Mouse (Mus musculus) cerebellum, postnatal 25 days (tissue): Measurements from ENCODE around the gene Tprn.

ENCODE experiments used
- DNase-seq, 2 experiments: peaks; one replicate each; pipeline ENCODE4 v3.0.0; 2021; ENCODE audit warnings: mixed read lengths in 2 of 2

Tprn gene

DNA sequence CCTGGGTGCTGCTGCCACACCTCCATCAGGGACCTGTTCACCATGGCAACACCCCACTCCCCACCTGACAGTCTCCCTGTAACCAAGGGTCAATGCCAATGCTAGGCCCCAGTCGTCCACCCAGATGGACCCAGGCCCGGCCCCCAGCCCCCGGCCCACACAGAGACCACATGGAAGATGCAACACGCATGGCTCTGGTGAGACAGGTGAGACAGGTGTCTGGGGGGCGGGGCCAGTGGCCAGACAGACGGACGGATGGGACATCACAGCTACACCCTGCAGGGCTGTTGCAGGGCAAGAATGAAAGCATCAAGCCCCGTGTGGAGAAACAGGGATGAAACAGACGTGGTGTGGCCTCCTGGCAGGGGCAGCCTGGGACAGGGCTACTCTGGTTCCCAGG lies 31.3 kb downstream of the Tprn start:
- peak; percentile 38 to 59 for DNase-seq

DNA sequence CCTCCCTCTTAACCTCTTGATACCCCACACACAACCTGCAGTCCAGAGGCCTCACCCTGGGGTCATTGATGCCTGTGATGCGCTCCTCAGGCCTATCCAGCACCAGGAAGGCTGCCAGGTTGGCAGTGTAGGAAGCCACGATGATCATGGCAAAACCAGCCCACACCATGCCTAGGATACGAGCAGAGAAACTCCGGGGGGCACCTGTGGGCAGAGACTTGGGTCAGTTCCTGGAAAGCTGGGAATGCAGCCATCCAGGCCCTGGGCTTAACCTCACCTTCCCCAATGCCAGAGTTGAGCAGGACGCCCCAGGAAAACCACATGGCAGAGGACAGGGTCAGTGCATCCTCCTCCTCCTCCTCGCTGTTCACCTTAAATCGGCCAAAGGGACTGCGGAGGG lies 34.7 kb downstream of the Tprn start:
- DNase-seq: peak; percentile 51 to 66

DNA sequence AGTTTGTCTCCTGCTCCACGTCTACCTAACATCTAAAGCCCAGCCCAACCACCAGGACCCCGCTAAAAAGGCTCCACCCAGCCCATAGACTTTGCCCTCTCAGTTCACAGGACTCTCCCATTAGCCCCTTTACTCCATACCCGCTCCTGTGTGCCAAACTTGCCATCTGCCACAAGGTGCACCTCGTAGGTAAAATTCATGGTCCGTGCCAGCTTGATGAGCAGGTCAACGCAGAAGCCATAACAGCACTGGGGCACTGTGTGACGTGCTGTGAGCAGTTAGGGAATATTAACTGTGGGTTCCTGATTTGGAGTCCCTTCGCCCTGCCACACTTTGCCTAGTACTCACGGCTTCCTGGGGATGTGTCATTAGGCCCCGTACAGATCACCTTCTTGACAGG lies 35.6 kb downstream of the Tprn start:
- DNase-seq: peak; percentile 66 to 73

DNA sequence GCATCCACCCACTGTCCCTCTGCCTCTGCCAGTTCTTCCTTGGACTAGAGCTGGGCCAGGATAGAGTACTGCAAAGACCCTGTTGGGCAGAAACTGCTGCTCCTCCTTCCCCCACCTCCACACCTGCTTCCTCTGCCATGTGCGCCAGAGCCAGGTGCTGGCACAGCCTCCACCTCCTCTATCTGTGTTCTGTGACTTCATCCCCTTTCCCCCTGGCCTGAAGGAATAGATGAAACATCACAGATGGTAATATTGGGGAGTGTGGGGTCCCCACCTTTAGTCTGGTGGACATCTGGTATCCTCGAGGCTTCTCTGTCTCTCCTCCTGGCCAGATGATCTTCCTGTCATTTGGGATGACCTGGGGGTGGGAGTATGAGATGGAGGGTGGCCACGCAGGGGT lies 41.0 kb downstream of the Tprn start:
- no peak for DNase-seq

DNA sequence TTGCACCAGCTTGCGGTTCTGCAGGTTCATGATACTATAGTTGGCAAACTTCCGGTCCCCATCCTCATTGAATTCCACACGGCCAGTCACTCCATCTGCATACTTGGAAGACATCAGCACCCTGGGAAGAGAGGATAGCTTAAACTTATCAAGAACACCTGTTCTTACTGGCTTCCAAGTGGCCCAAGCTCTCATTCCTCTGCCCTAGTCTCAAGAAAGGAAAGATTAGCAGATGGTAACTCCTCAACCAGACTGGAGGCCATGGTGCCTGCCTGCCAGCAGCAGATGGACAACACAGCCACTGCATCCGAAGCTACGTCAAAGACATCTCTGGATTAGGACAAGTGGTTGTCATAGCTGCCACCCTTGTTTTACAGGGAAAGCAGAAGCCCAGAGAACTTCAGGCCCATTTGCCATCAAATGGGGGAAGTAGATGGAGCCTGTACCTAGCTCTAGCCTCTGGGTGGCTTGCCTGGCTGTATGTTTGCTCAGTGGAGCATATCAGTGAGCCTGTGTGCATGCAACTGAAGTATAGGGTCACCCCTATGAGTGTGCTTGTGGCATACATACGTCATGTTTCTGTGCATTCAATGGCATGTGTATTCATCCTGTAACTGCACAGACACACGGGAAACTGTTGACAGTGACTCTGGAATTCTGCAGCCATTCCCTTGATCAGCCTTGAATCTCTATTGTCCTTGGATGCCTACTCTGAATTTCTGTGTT lies 41.7 kb downstream of the Tprn start:
- peak; percentile 77 to 81 for DNase-seq

DNA sequence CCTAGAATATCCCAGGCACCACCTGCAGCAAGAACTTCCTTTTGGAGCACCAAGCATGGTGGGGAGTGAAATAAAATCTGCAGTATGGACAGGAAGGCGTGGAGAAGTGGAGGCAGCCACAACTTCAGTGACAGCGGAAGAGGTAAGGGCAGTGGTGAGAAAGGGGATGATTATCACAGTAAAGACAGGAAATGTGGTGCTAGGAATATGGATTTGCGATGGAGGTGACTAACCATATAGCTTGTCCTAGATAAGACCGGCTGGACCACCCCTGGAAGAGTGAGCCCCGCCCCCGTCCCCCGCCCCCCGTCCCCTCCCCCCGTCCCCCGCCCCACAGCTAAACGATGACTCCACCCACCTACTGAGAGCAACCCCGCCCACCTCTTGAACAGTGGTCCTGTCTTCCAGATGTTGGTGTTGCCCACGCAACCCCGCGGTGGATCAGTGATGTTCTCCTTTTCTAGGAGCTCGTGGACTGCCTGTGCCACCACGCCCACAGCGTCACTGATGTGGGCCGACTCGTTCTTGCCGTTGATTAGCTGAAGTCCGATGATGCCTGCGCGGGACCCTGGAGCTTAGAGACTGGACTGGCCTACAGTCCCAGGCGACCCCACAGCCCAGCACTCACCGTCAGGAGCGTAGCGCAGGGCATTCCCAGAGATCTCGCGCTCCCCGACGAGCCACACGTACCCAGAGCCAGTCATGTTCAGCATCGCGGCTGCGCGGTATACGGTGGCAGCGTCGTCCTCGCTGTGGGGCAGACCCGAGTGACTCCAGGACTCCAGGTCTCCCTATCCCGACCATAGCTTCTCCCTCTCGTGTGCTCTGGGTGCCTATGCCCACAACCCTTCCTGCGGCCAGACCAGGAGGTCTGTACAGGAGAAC lies 42.5 kb downstream of the Tprn start:
- peak in 1 of 2 experiments; percentile 51 for DNase-seq

DNA sequence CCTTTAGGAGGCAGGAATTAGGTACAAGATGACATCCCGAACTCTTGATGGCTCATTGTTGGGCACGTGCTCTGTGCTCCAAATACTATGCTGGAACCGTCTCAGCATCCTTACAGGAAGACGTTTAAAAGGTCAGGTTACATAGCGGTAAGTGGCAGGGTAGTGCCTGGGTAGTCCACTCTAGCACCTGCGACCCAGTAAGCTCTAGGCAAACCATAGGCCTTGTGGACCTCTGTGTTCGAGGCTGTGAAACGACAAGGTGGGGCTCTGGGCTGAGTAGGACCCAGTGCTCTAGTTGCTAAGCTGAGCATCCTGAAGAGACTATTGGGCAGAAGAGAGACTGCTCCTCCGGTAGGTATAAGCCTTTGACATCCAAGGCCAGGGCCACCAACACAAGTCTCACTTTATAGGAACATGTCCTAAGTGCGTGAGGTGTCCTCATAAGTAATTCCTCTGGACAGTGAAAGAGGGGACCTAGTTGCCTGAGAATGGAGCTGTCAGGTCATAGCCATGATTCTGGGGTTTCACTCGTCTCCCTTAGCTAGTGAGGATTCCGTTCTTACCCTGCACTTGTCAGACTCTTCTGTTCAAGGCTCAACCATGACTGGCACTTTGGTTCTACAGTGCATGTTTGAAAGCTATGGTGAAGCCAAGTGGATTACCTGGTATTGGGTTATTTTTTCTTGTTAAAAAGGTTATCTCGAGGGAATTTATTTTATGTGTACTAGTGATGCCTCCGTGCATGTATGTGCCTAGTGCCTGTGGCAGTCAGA lies 43.4 kb downstream of the Tprn start:
- peak in 1 of 2 experiments; percentile 38 for DNase-seq

DNA sequence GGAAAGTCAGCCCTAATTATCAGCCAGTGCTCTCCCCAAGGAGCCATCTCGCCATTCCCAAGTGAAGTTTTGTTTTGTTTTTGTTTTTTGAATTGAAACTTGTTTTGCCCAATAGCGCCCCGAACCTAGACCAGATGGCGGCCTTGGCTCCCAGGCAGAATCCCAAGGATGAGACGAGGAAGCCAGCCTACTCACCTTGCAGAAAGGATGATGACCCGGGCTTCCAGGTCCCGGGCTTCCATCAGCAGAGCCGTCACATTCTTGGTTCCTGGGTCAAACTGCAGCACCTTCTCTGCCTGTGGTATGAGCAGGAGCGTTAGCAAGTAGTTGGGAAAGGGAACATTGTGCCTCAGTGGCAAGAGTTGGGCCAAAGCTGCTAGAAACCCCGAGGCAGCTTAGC lies 47.8 kb downstream of the Tprn start:
- DNase-seq: peak; percentile 63 to 64

DNA sequence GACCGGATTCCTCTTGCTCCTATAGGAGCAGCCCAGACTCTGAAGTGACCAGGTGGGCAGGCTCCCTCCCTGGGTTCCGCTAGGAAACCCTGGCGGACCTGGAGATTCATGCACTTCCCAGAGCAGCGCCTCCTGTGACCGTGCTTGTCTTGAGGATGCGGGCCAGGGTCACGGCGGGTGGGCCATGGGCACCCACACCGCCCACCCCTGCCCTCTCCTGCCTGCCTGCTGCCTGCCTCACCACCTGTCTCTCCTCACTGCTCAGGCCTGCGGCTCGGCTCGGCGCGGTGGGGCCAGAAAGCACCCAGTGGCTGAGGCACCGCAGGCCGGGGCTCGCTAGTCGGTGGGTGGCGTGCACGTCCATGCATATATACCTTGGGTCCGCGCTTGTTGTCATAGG lies 48.6 kb downstream of the Tprn start:
- DNase-seq: peak; percentile 61 to 67

DNA sequence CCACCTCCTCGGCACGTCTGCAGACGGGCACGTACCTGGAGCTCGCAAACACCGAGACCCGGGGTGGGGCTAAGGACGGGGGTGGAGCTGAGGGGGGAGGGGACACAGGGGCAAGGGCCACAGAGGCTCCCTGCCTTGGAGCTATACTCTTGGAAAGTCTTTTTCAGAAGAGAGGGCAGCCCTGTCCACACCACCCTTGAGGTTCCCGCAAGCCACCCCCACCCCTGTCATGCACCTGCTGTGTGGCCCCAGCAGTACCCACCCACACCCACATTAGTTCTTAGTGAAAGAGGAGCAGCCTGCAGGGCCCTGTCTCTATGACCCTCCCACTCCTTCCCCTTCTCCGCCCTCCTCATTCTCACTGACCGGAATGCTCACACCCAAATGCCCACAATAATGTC lies 49.1 kb downstream of the Tprn start:
- DNase-seq: no peak

DNA sequence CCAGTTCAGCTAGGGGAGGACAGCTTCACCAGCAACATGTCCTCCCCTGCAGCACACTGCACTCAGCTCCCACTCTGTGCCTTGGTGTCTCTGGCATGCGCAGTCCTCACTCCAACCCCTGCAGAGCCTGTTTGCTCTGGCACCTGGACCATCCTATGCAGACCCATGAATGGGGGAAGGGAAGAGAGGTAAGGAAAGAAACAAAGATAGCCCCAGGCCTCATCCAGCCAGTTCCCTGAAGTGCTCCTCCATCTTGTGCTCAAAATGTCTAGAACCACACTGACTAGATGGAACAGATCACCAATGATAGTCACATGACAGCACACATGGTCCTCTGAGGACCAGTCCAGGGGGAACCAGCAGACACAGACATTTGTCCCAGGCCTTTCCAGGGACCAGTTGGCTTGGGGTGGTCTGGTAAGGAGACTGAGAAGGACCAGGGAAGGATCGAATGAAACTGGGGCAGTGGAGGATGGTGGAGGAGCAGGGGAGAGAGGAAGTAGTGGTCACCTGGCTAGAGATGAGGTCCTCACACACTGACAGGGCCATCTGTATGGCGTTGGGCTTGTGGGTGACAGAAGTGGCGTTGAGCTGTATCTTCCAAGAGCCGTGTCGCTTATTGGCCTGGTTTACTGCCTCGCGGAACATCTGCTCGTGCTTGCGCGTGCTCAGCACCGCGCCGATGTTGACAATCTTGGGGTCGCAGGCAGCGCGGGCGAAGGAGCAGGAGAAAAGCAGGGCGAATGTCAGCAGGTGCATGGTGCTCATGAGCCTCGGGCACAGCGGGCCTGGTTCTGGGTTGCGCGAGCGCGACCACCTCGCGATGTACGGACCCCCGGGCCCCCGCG lies 55.9 kb downstream of the Tprn start:
- DNase-seq: peak; percentile 73 to 78

DNA sequence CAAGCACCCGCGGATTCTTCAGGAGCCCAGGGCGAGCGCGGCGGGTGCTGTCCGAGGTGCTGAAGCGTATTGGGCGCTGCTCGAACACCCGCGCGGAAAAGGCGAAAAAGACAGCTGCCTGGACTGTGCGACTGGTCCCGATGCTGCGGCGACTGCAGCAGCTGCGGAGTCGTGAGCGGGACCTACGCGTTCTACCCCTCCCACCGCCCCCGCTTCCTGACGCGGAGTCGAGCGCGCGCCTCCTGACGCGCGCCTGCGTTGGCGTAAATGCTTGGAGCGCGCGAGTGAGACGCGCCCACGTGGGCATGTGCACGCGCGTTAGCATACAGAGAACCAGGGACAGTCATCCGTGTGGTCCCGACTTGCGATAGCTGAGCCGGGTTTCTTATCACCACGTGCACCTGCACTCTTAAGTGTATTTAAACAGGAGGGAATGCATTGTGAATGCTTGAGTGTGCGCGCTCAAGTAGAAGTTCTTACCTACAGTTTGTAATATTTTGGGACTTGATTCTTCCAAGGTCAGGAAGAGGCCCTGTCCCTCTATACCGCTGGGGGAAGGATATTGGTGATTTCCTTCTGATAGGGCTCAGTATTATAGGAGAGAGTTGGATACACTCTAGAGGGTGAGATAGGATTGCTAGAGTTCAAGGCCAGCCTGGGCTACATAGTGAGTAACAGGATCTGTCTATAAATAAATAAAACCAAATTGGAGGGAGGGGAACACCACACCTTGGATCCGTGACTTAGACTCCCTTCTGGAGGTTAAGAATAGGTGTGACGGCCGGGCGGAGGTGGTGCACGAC lies 56.8 kb downstream of the Tprn start, which contains the start of gene Grin1:
Gene Grin1, minus strand, starts transcription at position 217 of the 803 bp plus-strand sequence.
- peak; percentile 92 to 96 for DNase-seq
